Mouse (Mus musculus): Measurements from ENCODE around the gene Shroom3.

The Shroom3 gene

GRCm38 (mm10) chr5:92937701-92938100 is 254.5 kb downstream of the Shroom3 start:
- peak; percentile 24 for DNase-seq

- DNase-seq = no peak
These were observed 256.2 kb downstream of the Shroom3 start for GRCm38 (mm10) chr5:92939246-92939995.

DNA sequence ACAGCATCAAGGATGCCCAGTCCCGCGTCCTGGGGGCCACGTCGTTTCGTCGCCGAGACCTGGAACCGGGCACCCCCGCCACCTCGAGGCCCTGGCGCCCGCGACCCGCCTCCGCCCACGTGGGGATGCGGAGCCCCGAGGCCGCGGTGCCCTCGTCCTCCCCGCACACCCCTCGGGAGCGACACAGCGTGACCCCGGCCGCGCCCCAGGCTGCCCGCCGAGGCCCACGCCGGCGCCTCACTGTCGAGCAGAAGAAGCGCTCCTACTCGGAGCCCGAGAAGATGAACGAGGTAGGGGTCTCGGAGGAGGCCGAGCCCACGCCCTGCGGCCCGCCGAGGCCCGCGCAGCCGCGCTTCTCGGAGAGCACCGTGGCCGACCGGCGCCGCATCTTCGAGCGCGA is 258.9 kb downstream of the Shroom3 start:
- DNase-seq = no peak

- DNase-seq = no peak
These were observed 259.3 kb downstream of the Shroom3 start for GRCm38 (mm10) chr5:92942577-92942976.

GRCm38 (mm10) chr5:92944867-92945266 is 261.6 kb downstream of the Shroom3 start:
- no peak for DNase-seq

- no peak for DNase-seq
These were observed 265.9 kb downstream of the Shroom3 start for GRCm38 (mm10) chr5:92948972-92949745.

DNA sequence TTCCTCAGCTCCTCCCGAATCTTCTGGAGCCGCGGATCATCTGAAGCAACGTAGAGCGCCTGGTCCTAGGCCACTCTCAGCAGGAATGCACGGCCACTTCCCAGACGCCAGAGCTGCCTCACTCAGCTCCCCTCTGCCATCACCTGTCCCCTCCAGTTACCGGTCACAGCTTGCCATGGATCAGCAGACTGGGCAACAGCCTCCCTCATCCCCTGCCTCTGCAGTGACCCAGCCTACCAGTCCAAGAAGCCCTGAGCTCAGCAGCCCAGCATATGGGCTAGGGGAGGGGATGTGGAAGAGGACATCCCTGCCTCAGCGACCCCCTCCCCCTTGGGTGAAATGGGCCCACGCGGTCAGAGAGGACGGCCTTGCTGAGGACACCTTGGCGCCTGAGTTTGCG is 267.3 kb downstream of the Shroom3 start:
- no peak for DNase-seq

- DNase-seq = no peak
These were observed 267.8 kb downstream of the Shroom3 start for GRCm38 (mm10) chr5:92951079-92951478.

DNA sequence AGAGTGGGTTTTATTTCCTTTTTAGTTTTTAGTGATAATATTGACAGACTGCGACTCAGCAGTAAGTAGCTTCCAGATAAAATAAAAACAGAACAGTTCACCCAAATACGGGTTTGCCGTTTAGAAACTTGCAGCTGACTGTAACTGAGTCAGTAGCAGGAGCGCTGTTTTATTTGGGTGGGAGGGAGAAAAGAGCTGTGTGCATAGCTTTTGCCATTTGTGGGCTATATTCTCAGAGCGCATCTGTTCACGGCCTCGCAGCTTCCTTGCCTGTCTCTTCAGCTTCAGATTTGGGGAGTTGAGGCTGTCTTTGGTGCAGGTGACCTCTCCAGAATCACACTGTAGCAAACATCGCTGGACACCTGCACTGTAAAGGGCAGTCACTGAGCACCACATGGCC is 270.6 kb downstream of the Shroom3 start:
- no peak for DNase-seq

- peak; percentile 81 for DNase-seq
These were observed 271.1 kb downstream of the Shroom3 start for GRCm38 (mm10) chr5:92954323-92954722.

DNA sequence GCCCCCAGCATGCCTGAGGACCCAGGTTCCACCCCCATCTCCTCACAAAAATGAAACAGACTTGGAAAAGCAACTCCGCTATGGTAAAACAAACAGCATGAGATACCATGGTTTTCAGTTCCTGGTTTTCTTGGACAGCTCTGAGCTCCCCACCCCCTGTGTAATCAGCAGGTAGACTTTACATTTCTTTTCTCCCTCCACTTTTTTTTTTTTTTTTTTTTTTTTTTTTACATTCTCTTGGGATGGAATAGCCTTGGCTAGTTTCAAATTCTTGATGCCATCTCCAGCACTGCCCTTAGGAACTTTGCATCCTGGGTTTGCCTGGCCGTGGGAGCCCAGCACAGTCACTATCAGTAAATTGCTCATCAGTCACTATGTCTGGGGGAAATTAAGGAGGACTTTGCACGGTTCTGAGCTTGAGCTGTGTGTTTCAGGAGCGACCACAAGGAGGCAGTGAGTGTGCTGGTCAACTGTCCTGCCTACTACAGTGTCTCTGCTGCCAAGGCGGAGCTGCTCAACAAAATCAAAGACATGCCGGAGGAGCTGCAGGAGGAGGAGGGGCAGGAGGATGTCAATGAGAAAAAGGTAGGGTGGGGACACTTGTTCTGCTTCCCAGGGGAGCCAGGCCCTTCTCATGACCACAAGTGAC is 271.7 kb downstream of the Shroom3 start:
- DNase-seq = peak; percentile 36

DNA sequence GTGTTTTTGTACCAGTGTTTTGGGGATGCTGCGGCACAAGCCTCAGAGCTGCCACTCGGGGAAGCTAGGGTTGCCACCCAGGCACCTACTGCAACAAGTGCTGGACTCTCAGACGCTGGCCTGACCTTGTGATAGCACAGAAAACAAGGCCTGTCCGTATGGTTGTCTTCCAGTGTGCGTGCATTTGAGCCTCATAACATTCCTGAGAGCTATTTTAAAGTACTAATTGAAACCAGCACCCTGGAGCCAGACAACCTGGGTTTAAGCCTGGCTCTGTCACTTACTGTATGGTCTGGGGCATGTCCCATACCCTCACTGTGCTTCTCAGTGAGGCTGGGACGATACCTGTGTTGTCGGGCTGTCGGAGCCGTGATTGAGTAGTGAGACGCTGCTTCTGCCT is 276.1 kb downstream of the Shroom3 start:
- no peak for DNase-seq

DNA sequence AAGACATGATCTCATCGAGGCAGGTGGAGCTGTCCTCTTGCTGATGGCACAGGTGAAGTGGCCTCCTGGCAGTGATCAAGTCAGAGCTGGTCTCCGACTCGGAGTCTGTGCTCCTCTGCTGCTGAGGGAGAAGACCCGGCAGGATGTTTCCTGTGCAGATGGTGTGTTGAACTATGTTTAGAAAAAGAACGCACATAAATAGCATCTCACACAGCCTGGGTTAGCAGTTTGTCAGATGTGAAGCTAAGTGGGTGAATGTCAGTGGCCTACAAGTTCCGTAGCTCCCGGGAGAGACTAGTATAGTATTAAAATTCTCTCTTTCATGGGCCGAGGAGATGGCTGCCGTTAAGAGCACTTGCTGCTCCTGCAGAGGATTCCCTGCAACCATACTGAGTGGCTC is 276.5 kb downstream of the Shroom3 start:
- peak; percentile 59 for DNase-seq

GRCm38 (mm10) chr5:92961353-92961752 is 278.1 kb downstream of the Shroom3 start:
- no peak for DNase-seq

DNA sequence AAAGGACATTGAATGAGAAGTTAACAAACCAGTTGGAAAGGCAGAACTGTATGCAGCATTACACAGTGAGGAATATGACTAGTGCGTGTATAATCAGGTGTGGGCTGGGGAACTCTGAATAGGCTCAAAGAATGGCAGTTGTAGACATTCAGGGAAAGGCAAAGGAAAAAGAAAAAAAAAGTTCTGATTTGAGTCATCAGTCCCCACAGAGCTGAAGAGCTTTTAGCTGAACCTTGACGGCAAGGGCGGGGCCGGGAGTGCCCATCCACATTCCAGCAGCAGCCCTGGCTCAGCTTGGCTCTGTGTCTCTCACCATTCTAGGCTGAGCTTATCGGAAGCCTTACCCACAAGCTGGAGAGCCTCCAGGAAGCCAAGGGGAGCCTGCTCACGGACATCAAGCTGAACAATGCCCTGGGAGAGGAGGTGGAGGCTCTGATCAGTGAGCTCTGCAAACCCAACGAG is 278.6 kb downstream of the Shroom3 start:
- no peak for DNase-seq

DNA sequence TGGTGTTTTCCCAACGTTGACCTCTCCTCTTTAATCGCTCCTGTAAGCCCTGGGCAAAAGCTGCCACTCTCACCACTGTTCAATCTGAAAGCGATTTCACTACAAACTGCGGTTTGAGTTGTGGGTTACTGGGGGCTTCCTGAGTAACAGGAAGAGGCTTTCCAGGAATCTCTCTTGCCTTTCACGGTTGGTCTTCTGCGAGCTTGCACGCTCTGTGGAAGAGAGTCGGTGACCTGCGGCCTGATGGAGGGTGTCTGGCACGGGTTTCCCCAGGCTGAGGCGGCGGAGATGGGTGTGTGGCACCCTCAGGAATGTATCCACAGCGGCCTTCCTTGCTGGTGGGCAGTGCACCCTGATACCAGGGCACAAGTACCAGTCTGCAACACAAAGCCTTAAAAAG is 281.5 kb downstream of the Shroom3 start:
- no peak for DNase-seq

DNA sequence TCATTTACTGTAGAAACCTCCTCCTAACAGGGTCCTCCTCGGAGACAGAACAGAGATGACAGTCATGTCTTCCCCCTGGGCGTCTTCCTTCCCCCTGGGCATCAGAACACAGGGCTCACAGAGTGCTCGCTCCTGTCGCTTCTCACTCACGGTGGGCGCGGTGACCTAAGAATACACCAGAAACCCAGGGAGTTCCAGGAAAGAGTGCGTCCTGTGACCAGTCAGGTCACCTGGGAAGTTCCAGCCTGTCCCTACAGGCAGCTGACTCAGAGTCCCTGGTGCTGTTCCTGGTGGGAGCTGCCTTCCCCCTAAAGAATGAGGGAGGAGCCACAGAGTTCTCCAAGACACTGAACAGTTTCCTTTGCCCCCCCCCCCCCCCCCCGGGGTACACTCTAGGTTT is 283.9 kb downstream of the Shroom3 start:
- DNase-seq = no peak

DNA sequence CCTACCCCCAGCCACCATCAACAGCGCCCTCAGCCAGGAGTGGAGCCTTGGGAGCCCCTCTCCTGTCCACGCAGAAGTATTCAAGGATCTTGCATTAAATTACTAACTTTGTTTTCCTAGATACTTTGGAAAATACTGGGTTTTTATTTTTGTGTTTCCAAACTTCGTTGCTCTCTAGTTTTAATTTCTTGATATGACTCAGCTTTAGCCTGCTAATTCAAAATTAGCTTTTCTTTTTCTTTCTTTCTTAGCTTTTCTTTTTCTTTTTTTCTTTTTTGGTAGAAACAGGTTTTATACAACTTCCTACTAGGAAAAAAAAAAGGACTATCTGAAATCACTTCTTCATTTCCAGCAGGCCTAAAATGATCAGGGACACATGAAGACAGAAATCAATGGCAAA is 284.7 kb downstream of the Shroom3 start:
- no peak for DNase-seq

DNA sequence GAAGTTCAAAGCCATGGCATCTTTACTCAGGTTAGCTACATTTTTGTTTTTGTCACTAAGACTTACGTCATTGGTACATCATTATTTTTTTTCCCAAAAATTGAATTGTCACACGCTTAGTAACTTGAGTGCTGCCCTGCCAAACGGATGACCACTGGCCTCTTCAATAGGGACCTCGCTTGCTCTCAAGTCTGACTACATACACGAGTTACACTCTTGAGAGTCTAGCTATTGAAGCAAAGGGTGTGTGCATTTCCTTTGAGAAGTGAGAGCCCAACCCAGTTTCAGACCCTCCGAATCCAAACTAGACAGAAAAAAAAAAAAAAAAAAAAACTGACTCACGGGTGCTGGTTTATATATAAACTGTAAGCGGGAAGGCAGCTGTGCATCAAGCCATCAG is 286.2 kb downstream of the Shroom3 start:
- DNase-seq = no peak

GRCm38 (mm10) chr5:92969926-92970325 is 286.7 kb downstream of the Shroom3 start:
- DNase-seq = no peak

- no peak for DNase-seq
These were observed 287.2 kb downstream of the Shroom3 start for GRCm38 (mm10) chr5:92970480-92970879.

- DNase-seq = no peak
These were observed 297.2 kb downstream of the Shroom3 start for GRCm38 (mm10) chr5:92980393-92980792.

DNA sequence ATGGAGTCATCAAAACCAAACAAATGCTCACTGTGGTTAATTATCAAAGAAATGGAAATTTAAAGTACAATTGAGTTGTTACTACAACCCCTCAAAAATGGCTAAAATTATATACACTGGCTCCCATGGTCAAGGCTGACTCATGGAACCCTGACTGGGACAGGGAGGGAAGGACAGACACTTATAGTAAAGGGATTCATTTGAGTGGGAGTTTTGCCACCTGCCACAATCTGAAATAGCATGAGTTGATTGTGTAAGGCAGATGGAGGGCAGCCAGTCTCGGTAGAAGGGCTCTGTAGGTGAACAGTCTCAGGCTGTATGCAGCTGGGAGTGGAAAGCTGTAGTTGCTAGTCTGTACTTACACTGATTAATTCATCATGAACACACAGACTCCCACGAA is 297.6 kb downstream of the Shroom3 start:
- no peak for DNase-seq

GRCm38 (mm10) chr5:92982673-92983072 is 299.4 kb downstream of the Shroom3 start:
- no peak for DNase-seq
